Mouse (Mus musculus) urinary bladder, postnatal 14 days (tissue): ENCODE measurements around the gene Gm10985.

ENCODE experiments used
- DNase-seq: peaks from one replicate; pipeline ENCODE4 v3.0.0; 2021; ENCODE audit warnings: low spot score

The Gm10985 gene

DNA sequence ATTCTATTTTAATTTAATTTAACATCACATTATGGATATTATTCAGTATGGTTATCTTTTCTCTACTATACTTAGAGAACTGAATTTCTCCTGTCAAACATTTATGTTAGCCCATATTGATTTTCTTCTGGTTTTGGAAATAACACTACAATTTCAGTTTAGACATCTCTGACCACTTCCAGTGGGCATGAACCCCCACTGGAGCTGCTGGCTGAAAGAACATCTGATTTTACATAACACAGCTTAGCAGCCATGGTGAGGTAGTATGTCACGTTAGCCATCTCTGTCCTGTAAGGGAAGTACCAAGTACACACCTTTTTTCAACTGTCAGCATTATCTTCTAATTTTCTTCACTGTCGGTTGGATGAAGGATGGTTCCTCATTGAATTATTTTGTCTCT, at the start of gene Gm10985:
Gm10985 (plus strand) TSS at position 301 of the 400 bp plus-strand sequence.
- no peak for DNase-seq

DNA sequence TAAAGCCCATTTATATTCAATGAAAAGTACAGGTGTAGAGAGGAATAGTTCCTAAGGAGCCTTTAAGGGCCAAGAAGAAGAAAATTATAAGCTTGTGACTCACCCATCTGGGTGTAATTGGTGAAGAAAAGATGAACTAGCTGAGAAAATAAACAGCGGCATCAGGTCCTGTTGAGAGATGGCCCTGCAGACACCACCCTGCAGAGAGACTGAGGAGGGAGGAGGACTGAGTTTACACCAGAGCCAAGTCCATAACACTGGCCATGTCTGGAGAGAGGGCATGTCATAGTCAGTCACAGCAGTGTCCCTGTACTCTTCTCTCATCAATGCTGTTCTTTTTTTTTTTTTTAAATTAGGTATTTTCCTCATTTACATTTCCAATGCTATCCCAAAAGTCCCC, 48.0 kb upstream of the Gm10985 start:
- no peak for DNase-seq

DNA sequence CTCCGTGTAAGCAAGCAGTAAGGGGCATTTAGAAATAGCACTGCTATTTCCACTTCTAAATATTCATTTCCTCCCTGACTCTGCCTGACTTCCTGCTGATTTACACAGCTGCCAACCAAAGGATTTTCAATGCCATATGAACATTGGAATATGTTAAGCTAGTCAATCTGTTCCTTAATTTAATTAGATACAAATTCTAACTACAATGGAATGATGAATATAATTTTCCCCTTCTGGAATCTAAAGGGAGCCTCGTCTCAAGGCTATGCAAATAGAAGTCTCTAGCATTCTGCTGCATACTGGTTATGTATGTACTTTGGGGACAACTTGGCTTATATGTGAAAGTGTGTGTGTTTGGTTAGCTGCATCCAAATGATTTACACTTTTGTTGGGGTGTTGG, 45.2 kb upstream of the Gm10985 start:
- DNase-seq: no peak

DNA sequence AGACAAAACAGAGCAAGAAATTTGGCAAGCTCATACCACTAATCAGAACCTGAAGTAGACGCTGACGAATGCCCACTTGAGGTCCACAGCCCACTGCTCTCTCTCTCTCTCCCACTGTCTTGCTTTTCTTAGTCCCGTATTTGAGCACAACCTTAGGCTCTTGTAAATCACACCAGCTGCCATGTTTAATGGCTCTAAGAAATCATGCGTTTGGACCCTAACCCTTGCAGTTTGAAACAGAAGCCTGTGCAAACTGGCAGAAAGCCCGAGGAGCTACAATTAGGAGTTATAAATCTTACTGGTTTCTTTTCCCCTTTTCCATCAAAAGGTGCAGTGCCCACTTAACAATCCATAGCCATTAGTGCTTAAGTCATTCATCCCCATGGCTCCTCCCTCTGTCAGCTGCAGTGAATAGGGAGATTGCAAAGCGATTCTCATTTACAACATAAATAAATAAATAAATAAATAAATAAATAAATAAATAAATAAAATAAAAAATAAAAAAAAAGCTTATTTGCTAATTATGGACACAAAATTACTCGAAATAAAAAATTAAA, 31.4 kb upstream of the Gm10985 start:
- DNase-seq: no peak

DNA sequence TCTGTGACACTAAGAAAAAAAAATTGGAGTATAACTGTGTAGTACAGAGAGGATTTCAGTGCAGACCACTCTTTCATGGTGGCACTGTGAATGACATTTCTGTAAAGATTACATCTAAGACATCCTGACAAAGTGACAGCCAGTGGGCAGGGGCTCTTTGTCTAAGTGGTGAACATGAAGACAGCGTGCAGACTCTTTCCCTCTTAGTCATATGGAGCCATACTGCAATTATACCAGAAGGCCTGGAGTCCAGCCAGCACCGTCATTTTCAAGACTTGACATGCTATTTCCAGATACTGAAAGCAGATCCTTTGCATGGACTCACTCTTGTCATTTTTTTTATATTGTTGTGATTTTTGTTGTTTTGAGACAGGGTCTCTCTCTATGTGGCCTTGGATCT, 10.6 kb upstream of the Gm10985 start:
- DNase-seq: no peak

DNA sequence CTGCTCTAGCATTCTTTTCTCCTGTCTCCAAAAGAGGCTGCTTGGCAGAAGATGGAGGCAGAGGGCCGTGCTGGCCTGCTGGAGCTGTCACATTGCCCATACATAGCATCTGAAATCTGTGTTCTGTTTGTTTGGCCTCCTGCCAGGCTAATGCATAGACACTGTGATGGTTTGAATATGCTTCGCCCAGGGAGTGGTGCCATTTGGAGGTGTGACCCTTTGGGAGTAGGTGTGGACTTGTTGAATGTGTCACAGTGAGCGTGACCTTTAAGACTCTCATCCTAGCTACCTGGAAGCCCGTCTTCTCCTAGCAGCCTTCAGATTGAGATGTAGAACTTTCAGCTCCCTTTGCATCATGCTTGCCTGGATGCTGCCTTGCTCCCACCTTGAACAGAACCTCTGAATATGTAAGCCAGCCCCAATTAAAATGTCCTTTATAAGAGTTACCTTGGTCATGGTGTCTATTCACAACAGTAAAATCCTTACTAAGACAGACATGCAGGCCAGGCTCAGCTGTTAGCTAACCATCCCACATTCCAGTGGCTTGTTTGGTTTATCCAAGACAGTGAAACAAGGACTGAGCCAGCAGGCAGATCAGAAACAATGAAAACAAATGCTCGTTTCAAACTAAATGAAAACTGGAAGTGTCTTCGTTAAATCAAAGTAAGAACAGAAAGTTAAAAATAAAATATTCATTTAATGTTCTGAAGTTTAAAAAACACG, 1.5 kb downstream of the Gm10985 start:
- no peak for DNase-seq

DNA sequence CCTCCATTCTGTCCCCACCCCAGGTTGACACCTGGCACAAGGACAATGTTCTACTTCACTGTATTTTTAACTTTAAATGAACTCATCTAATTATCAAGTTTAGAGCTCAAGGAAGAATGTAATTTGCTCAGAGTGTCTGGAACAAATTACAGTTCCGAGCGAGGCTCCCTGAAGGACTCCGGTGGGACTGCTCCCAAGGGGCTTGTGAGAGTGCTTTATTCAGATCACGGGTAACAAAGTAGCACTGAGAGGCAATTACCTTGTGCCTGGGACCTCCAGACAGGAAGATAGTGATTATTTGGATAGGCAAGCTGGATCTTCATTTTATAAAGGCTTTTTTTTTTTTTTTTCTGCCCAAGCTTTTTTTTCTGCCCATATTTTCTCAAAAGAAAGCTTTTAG, 2.8 kb downstream of the Gm10985 start:
- no peak for DNase-seq

DNA sequence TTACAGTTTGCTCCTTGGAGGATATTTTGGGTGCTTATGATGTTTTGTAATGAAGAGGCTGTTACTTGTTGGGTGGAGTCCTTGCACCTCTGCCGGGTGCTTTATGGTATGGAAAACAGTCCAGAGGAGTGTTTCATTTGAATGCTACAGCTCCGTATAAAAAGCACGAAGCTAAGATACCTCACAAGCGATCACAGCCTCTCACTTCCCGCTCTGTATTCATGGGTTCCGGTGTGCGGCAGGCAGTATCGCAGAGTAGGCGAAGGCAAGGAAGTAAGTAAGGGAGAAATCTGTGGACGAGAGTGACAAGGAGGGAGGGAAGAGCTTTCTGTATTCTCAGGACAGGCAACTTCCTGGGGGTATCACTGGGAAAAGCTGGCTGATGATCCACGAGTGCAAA, 3.4 kb downstream of the Gm10985 start:
- no peak for DNase-seq

DNA sequence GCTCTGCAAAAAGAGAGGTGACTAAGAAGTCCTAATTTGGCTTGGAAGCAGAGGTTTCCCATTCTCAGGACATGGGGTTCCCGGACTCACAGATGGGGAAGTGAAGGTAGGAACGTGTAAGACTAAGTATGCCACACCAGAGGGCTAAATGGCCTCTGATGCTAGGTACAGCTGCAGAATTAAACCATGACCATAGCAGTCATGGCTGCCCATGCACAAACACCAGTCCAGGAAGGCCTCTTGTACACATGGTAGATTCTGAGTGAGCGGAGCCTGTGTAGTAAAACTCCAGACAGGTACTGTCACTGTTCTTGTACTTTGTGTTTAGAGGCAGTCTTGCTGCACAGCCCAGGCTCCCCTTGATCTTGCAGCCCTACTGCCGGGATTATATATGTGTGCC, 9.4 kb downstream of the Gm10985 start:
- no peak for DNase-seq

DNA sequence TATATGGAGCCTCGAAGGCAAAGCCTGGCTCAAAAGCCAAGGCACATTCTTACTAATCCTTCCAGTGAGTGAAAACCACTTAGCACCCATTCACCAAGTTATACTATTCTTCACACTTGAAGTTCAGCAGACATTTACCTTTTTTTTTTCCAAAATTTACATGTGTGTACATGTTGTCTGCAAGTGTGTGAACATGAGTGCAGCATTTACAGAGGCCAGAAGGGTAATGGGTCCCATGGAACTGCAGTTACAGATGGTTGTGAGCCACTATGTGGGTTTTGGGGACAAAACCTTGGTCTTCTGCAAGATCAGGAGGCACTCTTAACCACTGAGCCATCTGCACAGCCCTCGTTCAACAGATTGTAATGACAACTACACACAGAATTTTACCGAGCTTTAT, 9.9 kb downstream of the Gm10985 start:
- DNase-seq: no peak

DNA sequence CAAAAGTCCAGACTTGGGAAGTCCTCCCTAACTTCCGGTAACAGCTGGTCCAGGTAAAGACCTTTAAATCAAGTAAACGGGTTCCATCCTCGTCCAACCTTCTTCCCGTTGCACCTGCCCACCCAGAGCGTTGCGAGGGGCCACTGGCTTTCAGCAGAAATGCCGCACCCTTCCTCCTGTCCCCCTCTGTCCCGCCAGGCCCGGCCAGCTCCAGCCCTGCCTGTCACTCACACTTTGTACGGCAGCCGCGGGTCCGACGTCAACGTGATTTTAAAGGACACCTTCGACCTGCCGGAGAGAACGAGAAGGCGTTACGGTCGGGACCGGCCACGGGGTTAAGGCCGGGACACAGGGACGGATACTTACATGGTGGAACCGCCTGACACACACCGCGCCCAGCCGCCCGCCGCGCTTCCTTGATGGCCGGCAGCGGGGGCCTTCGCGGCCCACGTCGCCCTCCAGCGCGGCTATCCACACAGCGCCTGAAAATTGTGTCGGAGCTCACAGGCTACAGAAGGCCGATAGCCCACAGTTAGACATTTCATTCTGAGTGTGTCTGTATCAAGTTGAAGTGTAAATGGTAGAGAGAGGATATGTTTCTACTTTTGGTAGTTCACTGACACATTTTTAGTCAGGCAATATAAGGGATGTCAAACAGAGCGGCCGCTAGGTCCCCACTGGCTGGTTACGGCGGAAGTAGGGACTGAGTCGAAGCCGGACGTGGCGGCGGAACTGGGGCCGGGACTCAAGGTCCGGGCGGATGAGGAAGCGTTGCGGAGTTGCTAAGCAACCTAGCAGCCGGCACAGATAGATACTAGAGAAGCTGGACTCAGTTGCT, 18.7 kb downstream of the Gm10985 start, which contains the start of gene Ufm1:
Ufm1 (minus strand) TSS at position 448 of the 838 bp plus-strand sequence.
- DNase-seq: peak; percentile 95

DNA sequence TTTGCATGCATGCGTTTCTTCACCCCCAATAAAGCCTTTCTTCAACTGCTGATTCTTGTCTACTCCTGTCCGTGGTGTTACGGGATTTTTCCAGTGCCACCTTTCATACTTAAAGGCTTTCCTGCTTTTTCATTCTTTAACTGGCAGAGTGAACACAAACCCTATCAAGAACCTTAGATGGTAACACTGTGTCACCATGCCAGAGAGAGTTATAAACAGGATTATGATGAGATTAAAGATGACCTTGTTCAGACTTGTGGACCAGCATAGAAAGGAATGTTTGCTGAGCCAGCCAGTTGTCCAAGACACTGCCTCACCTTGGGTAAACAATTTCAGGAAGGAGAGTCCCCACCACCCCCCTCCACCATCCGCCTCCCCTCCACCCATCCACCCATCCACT, 23.3 kb downstream of the Gm10985 start:
- peak; percentile 22 for DNase-seq

DNA sequence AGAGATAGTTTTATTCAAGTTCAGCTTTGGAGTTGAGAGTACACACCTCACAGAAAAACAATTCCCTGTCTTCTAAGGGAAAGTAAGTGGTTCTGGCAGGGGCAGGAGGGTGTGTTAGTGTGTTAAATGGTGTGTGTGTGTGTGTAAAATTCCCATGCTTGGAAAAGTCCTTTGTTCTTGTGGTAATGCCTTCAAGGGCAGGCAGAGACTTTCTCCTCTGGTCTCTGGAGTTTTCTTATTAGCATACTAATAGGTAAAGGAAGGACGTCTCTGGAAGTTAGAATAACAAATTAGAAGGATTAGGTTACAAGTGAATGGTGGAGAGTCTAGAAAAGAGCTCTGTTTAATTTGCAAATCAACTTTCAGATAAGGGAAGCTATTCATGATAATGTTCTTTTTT, 24.4 kb downstream of the Gm10985 start:
- DNase-seq: no peak

DNA sequence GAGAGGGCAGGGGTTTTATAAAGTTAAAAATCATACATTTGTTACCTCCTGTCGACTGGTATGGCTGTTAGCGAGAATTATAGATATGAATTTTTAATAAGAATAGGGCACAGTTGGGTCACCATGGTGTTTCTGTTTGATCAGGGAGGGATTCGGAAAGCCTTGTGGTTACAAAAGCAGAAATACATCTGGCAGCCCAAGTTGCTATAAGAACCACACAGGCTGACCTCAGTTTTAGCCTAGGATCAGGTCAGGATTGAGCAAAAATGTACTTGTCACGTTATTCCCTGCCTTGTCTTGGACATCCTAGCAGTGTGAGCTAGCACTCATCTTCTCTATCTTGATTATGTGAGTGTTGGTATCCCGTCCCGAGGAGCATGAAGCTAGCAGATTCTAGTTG, 25.6 kb downstream of the Gm10985 start:
- no peak for DNase-seq

DNA sequence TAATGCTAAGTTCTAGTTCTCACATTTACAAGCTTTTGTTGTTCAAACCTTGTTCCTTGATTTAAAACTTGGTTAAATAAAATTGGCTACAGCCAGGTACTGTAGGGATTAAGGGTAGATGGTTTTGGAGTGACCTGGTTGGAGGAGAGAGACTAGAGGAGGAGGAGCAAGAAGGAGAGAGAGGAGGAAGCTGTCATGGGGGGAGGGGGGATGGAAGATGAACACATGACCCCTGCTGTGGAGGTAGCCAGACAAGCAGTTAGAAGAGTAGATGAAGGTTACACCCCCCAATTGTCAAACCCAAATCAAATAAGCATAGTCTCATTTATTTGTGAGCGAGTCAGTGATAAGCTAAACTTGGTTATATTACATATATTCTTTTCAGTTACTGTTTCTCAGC, 26.7 kb downstream of the Gm10985 start:
- DNase-seq: no peak

DNA sequence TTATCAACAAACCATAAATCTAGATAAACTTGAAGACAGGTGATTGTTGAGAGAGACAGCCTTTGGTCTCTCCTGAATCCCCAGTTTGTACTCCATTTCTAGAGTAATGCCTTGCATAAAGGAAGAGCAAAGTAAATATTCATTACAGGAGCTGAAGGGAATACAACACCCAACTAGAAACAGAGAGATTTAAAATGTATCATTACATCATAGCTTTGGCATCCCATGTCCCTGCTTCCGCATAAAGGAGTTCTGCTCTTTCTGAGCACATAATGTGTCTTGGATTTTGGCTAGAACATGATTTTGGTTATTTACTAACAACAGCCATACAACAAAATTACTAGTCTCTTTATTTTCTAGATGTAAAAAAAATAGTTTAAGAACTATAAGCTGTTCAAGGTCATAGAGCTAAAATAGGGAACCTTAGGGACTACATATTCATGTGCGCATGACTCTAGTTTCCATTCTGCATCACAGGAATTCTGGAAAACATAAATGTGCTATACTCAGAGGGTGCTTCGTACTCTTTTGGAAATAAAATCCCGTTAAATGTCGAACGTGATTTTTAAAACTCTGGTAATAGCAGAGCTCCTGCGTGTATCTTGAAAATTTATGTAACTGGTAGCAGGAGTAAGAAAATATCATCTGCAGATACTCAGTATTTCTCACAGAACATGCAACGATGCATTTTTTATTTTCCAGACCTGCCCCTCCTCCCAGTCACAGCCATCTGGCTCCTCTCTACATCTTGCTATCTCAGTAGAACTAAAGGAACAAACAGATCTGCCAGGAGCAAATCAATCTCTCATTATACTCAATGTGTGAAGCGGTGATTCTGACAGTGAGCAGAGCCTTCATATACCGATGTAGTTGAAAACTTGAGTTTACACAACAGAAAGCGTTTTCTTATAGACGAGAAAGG, 46.0 kb downstream of the Gm10985 start:
- DNase-seq: no peak
